Mouse (Mus musculus): ENCODE results near the gene Nf2.

Gene Nf2

DNA sequence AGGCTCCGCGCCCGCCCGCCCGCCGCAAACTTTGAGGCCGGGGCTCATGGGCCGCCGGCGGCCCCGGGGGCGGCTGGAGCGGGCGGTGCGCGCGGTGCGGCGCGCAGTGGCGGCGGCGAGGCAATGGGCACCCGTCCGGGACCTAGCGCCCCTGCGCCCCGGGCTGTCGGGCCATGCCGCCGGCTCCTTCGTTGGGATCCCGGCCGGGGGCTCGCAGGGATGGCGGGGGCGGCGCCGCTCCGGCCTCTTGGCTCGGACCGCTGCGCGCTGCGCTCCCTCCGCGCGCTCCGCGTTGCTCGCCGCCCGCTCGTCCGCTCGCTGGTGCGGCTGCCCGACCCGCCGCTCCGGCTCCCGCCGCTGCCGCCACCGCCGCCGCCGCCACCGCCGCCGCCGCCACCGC lies 102.6 kb downstream of the Nf2 start, which contains the start of gene Cabp7:
Gene Cabp7, minus strand, starts transcription at position 46 of the 400 bp plus-strand sequence.
- no peak for DNase-seq (ENCODE audit: low spot score in 2 of 2)

DNA sequence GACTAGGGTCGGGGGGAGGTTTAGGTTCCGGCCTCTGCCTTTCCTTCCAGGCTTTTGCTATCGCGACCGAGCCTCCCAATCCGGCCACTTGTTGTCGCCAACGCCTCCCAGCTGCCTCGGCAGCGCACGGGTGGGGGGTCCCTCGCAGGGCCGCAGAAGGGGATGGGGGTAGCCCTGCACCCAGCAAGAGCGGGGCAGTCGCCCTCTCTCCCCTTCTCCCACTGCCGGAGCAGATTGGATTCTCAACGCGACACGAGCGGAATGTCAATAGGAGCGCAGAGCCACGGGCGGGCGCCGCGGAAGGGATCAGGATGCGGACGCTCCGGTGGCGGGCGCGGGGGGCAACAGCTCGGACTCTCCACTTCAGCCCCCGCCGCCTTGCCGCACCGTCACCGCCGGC lies 103.4 kb downstream of the Nf2 start:
- no peak for DNase-seq (ENCODE audit: low spot score in 2 of 2)

- DNase-seq (ENCODE audit: low spot score in 2 of 2): no peak
These were observed 104.6 kb downstream of the Nf2 start for GRCm38 (mm10) chr11:4744691-4745090.

DNA sequence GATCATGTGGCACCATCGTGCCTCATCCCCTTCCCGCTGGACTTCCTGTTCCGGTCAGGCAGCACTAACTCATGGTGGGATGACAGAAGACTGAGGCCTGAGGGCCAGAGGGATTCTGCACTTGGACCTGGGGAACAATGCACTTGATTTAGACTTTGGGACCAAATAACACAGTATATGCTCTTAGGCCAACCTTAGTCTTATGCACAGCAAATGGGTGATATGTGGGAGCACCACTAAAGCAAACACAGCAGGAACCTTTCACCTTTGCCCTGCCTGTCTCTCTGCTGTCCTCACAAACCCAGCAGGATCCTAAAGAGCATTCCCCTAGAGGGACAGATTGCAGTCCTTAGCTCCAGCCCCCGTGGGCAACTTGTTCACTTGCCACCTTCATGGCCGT lies 108.6 kb downstream of the Nf2 start:
- DNase-seq (ENCODE audit: low spot score in 2 of 2): no peak

DNA sequence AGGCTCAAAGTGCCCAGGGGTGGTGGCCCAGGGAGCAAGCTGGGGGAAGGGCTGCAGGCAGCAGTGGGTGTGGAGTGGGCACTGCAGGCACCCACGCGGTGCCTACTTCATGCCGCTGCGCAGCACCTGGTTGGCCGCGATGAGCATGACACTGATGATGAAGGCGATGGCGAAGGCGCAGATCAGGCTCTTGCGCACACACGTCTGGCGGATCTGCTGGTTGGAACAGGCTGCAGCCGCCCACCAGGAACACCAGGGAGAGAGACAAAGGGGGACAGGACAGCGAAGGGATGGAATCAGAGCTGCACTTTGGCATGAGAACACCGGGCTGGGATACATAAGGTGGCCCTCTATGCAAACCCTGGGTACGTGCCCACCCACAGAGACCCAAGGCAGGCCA lies 110.6 kb downstream of the Nf2 start:
- no peak for DNase-seq (ENCODE audit: low spot score in 2 of 2)

- no peak for DNase-seq (ENCODE audit: low spot score in 2 of 2)
These were observed 111.7 kb downstream of the Nf2 start for GRCm38 (mm10) chr11:4737682-4738081.

DNA sequence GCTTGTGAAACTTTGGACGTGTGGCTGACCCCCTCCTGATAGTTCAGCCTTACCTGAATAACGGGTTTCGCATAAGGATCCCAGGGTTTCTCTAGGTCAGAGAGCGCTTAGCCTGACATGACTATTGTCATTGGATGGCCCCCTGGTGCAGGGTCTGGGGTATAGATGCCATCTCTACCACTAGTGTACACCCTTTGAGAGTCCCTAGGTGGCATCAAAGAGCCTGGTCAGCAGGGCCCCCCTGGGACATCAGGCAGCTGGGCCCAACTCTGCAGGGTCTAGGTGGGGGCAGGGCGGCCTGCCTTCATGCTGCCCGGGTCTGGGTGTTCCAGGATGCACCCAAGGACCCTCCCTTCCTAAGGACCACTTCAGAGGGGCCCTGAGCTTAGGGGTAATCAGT lies 113.0 kb downstream of the Nf2 start:
- no peak for DNase-seq (ENCODE audit: low spot score in 2 of 2)

GRCm38 (mm10) chr11:4734179-4734578 lies 115.2 kb downstream of the Nf2 start:
- no peak for DNase-seq (ENCODE audit: low spot score in 2 of 2)

DNA sequence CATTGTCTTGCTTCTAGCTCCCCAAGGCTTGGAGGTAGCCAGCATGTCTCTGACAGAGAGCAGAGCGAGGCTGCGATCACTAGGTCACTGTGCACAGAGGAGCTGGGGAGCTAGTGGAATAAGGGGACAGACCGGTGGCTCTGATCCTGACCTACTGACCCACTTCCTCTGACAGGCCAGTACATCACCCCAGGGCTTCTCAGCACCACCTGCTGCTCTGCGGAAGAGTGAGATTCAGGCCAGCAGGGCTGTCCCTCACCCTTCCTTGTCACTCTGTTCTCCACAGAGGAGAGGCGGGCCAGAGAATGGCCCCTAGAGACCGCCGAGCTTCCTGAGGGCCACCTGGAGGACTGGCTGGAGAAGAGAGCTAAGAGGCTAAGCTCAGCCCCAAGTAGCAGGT lies 117.6 kb downstream of the Nf2 start:
- no peak for DNase-seq (ENCODE audit: low spot score in 2 of 2)

DNA sequence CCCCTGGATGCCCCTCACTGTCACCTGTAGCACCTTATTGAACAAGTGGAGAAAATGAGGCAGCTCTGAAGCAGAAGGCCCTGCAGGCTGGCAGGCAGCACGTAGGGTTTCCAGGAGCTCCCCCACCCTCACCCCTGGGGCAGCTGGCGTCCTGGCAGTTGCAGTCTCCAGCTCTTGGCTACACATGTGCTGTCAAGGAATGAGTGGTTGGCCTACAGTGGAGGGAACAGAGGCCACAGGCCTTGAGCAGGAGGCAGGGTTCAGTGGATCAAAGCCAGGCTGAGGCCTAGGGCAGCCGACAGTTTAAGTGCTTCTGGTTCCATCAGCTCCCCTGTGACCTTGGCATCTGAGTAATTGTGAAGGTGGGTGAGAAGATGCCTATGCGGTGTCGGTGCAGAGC lies 118.4 kb downstream of the Nf2 start:
- no peak for DNase-seq (ENCODE audit: low spot score in 2 of 2)

GRCm38 (mm10) chr11:4730096-4730495 lies 119.2 kb downstream of the Nf2 start:
- no peak for DNase-seq (ENCODE audit: low spot score in 2 of 2)

- no peak for DNase-seq (ENCODE audit: low spot score in 2 of 2)
These were observed 119.7 kb downstream of the Nf2 start for GRCm38 (mm10) chr11:4729603-4730002.

DNA sequence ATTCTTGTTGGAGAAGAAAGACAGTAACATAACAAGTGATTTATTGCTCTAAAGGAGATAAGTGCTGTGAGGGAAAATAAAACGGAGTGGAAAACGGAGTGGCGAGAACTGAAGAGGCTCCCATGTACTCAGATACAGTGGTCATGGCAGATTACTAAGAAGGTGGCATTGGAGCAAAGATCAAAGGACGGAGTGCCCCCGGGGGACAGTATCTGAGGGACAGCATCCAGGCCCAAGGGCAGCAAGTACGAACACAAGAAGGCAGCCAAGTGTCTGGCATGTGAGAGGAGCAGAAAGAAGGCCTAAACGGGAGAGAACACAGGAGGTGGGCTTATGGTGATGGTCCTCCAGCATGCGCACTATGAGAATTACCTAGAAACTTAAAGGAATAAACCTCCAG lies 127.6 kb downstream of the Nf2 start:
- no peak for DNase-seq (ENCODE audit: low spot score in 2 of 2)

DNA sequence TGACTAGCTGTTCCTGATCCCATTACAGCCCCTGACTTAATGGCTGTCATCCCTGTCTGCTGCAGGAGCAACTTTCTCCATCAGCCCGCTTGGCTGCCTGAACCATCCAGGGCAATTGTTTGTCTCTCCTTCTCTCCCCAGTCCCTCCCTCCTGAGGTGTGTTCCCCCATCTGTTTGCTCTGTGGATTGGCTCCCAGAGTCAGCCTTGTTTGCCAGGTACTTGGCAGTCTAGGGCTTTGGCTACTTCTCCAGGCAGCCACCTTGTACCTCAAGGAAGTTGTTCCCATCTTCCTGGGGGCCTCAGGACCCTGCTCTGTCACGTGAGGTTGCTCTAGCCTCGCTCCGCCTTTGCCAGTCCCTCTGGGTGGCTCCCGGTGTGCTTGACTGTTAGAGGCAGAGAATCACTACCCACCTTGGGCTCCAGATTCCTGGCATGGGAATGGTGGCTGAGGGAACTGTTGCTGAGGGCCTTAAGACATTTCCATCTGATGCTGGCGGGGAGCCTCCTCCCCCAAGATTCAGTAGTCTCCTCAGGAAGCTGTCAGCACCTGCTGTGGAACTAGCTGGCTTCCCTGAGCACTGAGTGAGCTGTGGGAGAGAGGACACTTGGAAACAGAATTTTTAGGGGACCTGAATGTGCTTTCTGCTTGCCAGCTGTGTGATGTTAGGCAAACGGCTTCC lies 128.3 kb downstream of the Nf2 start:
- DNase-seq (ENCODE audit: low spot score in 2 of 2): no peak

DNA sequence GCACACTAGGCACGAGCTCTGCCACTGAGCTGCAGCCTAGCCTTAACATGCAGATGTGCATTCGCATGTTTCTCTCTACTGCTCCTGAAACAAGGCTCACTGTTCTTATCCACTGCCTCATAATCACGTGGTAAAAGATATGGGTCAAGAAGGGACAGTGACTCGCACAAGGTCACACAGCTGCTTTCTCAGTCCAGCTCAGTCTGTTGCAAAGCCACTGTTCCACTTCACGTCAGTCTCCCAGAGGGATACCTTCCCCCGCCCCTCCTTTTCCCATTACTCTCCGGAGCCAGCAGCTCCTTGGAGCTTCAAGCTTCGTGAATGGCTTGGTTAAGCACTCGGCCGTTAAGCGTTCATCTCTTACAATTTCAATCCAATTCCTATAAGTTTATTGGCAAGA lies 128.9 kb downstream of the Nf2 start:
- no peak for DNase-seq (ENCODE audit: low spot score in 2 of 2)

DNA sequence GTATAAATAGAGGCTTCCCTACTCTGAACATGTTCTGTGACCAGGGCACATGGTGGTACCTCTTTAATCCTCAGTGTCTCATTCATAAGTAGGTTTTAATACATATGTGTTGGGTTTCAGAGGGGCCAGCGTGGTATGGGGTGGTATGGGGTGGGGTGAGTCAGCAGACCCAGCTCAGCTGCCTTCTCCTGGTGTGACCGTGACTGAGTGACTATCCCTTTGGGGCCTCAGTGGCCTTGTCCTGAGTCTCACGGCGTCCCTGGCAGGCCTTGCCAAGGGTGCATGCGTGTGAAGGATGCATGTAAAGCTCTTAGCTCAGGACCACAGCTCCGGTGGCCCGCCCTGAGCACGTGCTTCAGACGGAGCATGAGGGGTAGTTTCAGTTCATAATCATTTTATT lies 129.4 kb downstream of the Nf2 start:
- DNase-seq (ENCODE audit: low spot score in 2 of 2): no peak

DNA sequence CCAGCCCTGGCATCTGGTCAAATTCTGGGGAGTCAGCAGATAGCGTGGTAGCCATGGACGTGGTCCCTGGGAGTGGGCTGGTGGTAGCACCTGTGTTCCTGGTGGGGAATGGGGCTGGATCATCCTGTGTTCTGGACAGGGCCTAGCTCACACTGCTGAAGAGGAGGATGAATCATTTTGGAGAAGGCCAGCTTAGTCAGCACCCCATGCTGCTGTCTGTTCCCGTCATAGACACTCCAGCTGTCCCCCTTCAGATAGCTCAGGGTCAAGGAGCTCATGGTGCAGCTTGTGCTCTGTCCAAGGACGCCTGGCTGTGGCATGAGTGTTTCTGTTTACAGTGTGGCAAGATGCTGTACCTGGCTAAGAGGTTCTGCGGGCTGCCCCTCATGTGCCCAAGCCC lies 130.8 kb downstream of the Nf2 start:
- DNase-seq (ENCODE audit: low spot score in 2 of 2): no peak

DNA sequence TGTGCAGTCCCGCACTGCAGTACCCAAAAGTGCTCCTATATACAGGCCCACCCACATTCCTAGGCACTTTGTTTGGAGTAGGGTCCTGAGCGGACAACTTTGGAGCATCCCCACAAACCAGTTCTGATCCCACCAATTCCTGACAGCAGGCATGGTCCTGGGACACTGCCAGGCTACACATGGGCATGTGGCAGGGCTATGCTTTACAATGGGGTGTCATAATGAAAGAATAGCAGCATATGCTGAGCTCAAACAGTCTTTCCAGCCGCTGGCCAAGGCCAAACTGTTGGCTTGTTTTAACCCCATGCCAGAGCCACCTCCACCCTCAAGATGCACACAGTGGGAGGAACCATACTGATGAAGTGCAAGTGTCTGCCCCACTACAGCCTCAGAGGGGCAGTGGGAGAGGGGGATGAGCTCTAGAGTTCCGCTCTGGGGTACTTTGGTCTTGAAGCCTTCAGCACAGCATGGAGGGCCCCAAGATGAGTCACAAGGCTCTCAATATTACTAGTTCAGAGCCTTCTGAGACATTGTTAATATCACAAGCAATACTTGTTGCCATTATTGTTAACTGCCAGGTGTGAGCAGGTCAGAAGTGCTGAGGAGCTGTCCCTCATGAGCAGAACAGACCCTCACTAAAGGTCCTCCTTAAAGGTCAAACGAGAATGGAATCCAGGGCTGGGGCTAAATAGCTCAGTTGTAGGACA lies 132.7 kb downstream of the Nf2 start:
- DNase-seq (ENCODE audit: low spot score in 2 of 2): no peak

All from right cerebral cortex, postnatal 36 days (tissue).